Mouse (Mus musculus): ENCODE measurements around the gene Krtap5-3. TPM values are rescaled to one million over a fixed set of nuclear protein-coding genes. Genes with fewer than 3 reads are reported as not detected.
"Not testable (repeated sequence)": the region's sequence is repeated elsewhere in the genome, so short reads cannot be mapped to it uniquely, and the experiment has no call there.

The Krtap5-3 gene
- polyA plus RNA-seq, 1 experiment from 2014 or later, result not detected

- not testable (repeated sequence) for H3K27ac ChIP-seq (ENCODE audit: low read depth, low read length); H3K36me3 ChIP-seq (ENCODE audit: control insufficient read depth, insufficient read depth, low read length); H3K9me3 ChIP-seq (ENCODE audit: control insufficient read depth, low read length); H3K4me3 ChIP-seq (ENCODE audit: low read depth, low read length); H3K9ac ChIP-seq (ENCODE audit: low read depth, low read length); H3K4me1 ChIP-seq (replicated peaks; ENCODE audit: control insufficient read depth, insufficient read depth, low read length); H3K27me3 ChIP-seq (ENCODE audit: control insufficient read depth, insufficient read depth, low read length); DNase-seq (ENCODE audit: low spot score); ATAC-seq (ENCODE audit: low FRiP score); H3K4me2 ChIP-seq (replicated peaks; ENCODE audit: low read depth, low read length)
- 57% methylated on average over 3 of the region's 3 CpGs for WGBS
These were observed 28.7 kb downstream of the Krtap5-3 start, which contains the start of gene Krtap5-5 for GRCm38 (mm10) chr7:142229871-142230270. Gene Krtap5-5, minus strand, starts transcription at chr7:142229971.

DNA sequence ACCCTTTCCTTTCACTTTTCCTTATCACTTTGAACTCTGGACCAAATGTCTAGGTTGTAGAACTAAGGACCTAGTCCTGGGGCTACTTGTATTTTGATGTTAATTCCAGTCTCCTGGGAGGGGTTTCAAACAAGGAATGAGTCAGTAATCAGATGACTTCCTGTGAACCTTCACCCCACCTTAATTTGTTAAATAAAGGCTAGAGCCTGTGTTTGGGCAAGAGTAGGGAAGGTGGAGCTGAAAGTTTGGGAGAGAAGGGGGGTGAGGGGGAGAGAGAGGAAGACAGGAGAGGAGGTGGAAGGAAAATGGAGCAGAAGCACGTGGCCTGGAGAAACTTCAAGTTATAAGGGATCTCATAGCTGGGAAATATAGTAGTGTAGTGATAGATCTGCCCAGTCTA is 30.4 kb downstream of the Krtap5-3 start:
- H3K36me3 ChIP-seq (ENCODE audit: control insufficient read depth, insufficient read depth, low read length), result no peaks in the 10 kb centered on the region
- no peaks in the 10 kb centered on the region for H3K4me1 ChIP-seq (replicated peaks; ENCODE audit: control insufficient read depth, insufficient read depth, low read length)
- H3K27me3 ChIP-seq (ENCODE audit: control insufficient read depth, insufficient read depth, low read length), result no peaks in the 10 kb centered on the region
- ATAC-seq (ENCODE audit: low FRiP score) (no peak), DNase-seq (ENCODE audit: low spot score) (no peak)
- no peaks in the 10 kb centered on the region for H3K9me3 ChIP-seq (ENCODE audit: control insufficient read depth, low read length)
- no peak overlapping the region for H3K4me2 ChIP-seq (replicated peaks; ENCODE audit: low read depth, low read length)
- WGBS, result 46% methylated on average over 1 of the region's 1 CpGs
- no peak overlapping the region for H3K9ac ChIP-seq (ENCODE audit: low read depth, low read length)
- H3K27ac ChIP-seq (ENCODE audit: low read depth, low read length), result no peak overlapping the region
- no peak overlapping the region for H3K4me3 ChIP-seq (ENCODE audit: low read depth, low read length)

DNA sequence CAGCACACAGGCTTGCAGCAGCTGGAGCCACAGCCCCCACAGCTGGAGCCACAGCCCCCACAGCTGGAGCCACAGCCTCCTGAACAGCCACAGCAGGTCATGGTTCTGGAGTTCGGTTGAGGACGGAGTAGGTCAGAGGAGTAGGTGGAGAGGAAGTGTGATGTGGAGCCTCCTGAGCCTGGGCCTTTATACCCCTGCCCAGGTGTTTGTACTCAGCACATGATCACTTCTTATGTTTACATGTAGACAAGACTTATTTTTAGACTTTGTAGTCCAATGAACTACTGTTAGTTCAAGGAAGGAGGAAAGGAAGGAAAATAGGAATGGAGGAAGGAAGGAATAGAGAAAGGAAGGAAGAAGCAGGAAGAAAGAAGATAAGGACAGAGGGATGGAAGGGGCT is 39.8 kb downstream of the Krtap5-3 start, which contains the start of gene Gm40460:
Gm40460 (minus strand) TSS at position 101 of the 400 bp plus-strand sequence.
- H3K4me3 ChIP-seq (ENCODE audit: low read depth, low read length), result no peak within 1 kb of the TSS
- WGBS, result 30% methylated on average over 2 of the region's 2 CpGs
- H3K9ac ChIP-seq (ENCODE audit: low read depth, low read length), result no peak within 1 kb of the TSS
- ATAC-seq (ENCODE audit: low FRiP score), result no peak
- H3K4me1 ChIP-seq (replicated peaks; ENCODE audit: control insufficient read depth, insufficient read depth, low read length), result no peaks in the 10 kb centered on the region
- H3K9me3 ChIP-seq (ENCODE audit: control insufficient read depth, low read length), result no peaks in the 10 kb centered on the region
- no peaks in the 10 kb centered on the region for H3K27me3 ChIP-seq (ENCODE audit: control insufficient read depth, insufficient read depth, low read length)
- no peak within 1 kb of the TSS for H3K4me2 ChIP-seq (replicated peaks; ENCODE audit: low read depth, low read length)
- DNase-seq (ENCODE audit: low spot score), result no peak
- no peaks in the 10 kb centered on the region for H3K36me3 ChIP-seq (ENCODE audit: control insufficient read depth, insufficient read depth, low read length)
- no peak within 1 kb of the TSS for H3K27ac ChIP-seq (ENCODE audit: low read depth, low read length)

- WGBS, result 0% methylated on average over 1 of the region's 1 CpGs
- no peaks in the 10 kb centered on the region for H3K27me3 ChIP-seq (ENCODE audit: control insufficient read depth, insufficient read depth, low read length)
- no peaks in the 10 kb centered on the region for H3K9me3 ChIP-seq (ENCODE audit: control insufficient read depth, low read length)
- no peak overlapping the region for H3K4me3 ChIP-seq (ENCODE audit: low read depth, low read length)
- H3K4me2 ChIP-seq (replicated peaks; ENCODE audit: low read depth, low read length), result no peak overlapping the region
- ATAC-seq (ENCODE audit: low FRiP score) (no peak), DNase-seq (ENCODE audit: low spot score) (peak; percentile 56)
- no peak overlapping the region for H3K27ac ChIP-seq (ENCODE audit: low read depth, low read length)
- no peaks in the 10 kb centered on the region for H3K4me1 ChIP-seq (replicated peaks; ENCODE audit: control insufficient read depth, insufficient read depth, low read length)
- no peak overlapping the region for H3K9ac ChIP-seq (ENCODE audit: low read depth, low read length)
- no peaks in the 10 kb centered on the region for H3K36me3 ChIP-seq (ENCODE audit: control insufficient read depth, insufficient read depth, low read length)
These were observed 48.7 kb downstream of the Krtap5-3 start for GRCm38 (mm10) chr7:142249824-142250223.

Other genes with a start within 250 kb of the Krtap5-3 start
- 53.3 and 59.8 TPM in 2 replicates for gene Mob2, start 140.3 kb upstream of the Krtap5-3 start, polyA plus RNA-seq (2014; fragmentation: Nextera tagmentation; extraction: Ambion mirVana)
- 19.1 and 20.9 TPM in 2 replicates for gene Dusp8, start 105.5 kb upstream of the Krtap5-3 start, polyA plus RNA-seq (2014; fragmentation: Nextera tagmentation; extraction: Ambion mirVana)
- not detected in 2 replicates for gene Gm45618, start 80.6 kb upstream of the Krtap5-3 start, polyA plus RNA-seq (2014; fragmentation: Nextera tagmentation; extraction: Ambion mirVana)
- gene Gm39115, start 65.3 kb upstream of the Krtap5-3 start, polyA plus RNA-seq (2014; fragmentation: Nextera tagmentation; extraction: Ambion mirVana), result not detected in 2 replicates
- gene Gm45337, start 56.8 kb upstream of the Krtap5-3 start, polyA plus RNA-seq (2014; fragmentation: Nextera tagmentation; extraction: Ambion mirVana), result not detected in 2 replicates
- not detected in 2 replicates for gene Gm29735, start 44.3 kb upstream of the Krtap5-3 start, polyA plus RNA-seq (2014; fragmentation: Nextera tagmentation; extraction: Ambion mirVana)
- gene Gm4553, start 35.6 kb upstream of the Krtap5-3 start, polyA plus RNA-seq (2014; fragmentation: Nextera tagmentation; extraction: Ambion mirVana), result not detected in 2 replicates
- not detected in 2 replicates for gene Krtap5-2, start 25.4 kb upstream of the Krtap5-3 start, polyA plus RNA-seq (2014; fragmentation: Nextera tagmentation; extraction: Ambion mirVana)
- not detected in 2 replicates for gene Gm10153, start 11.0 kb upstream of the Krtap5-3 start, polyA plus RNA-seq (2014; fragmentation: Nextera tagmentation; extraction: Ambion mirVana)
- not detected in 2 replicates for gene Gm7579, start 10.5 kb downstream of the Krtap5-3 start, polyA plus RNA-seq (2014; fragmentation: Nextera tagmentation; extraction: Ambion mirVana)
- gene Krtap5-5, start 28.6 kb downstream of the Krtap5-3 start, polyA plus RNA-seq (2014; fragmentation: Nextera tagmentation; extraction: Ambion mirVana), result not detected in 2 replicates
- gene Gm40460, start 39.7 kb downstream of the Krtap5-3 start, polyA plus RNA-seq (2014; fragmentation: Nextera tagmentation; extraction: Ambion mirVana), result not detected in 2 replicates
- gene Gm2431, start 57.0 kb downstream of the Krtap5-3 start, polyA plus RNA-seq (2014; fragmentation: Nextera tagmentation; extraction: Ambion mirVana), result not detected in 2 replicates
- not detected in 2 replicates for gene Gm4559, start 73.0 kb downstream of the Krtap5-3 start, polyA plus RNA-seq (2014; fragmentation: Nextera tagmentation; extraction: Ambion mirVana)
- not detected in 2 replicates for gene Krtap5-1, start 95.8 kb downstream of the Krtap5-3 start, polyA plus RNA-seq (2014; fragmentation: Nextera tagmentation; extraction: Ambion mirVana)
- not detected in 2 replicates for gene Krtap5-4, start 102.2 kb downstream of the Krtap5-3 start, polyA plus RNA-seq (2014; fragmentation: Nextera tagmentation; extraction: Ambion mirVana)
- 0.39 and 0.47 TPM in 2 replicates for gene Ifitm10, start 172.4 kb downstream of the Krtap5-3 start, polyA plus RNA-seq (2014; fragmentation: Nextera tagmentation; extraction: Ambion mirVana)
- not detected in 2 replicates for gene Gm49369, start 181.3 kb downstream of the Krtap5-3 start, polyA plus RNA-seq (2014; fragmentation: Nextera tagmentation; extraction: Ambion mirVana)
- gene Ctsd, start 186.7 kb downstream of the Krtap5-3 start, polyA plus RNA-seq (2014; fragmentation: Nextera tagmentation; extraction: Ambion mirVana), result 168 and 200 TPM in 2 replicates
- gene Syt8, start 233.5 kb downstream of the Krtap5-3 start, polyA plus RNA-seq (2014; fragmentation: Nextera tagmentation; extraction: Ambion mirVana), result not detected in 2 replicates
- 1.4 and 1.7 TPM in 2 replicates for gene Tnni2, start 240.4 kb downstream of the Krtap5-3 start, polyA plus RNA-seq (2014; fragmentation: Nextera tagmentation; extraction: Ambion mirVana)